Mouse (Mus musculus) C2C12 (cell line): Measurements from ENCODE around the gene Med13l. TPM values are rescaled to one million over a fixed set of nuclear protein-coding genes. Genes with fewer than 3 reads are reported as not detected.

Experiments used
- H3K27me3 ChIP-seq: one replicate; pipeline ENCODE4 v1.6.1; 2011; ENCODE audit not compliant: control insufficient read depth, insufficient read depth, insufficient read length
- H3K36me3 ChIP-seq: one replicate; pipeline ENCODE4 v1.6.1; 2011; ENCODE audit not compliant: control insufficient read depth, insufficient read depth
- H3K4me3 ChIP-seq: one replicate; pipeline ENCODE4 v1.5.1; 2011; ENCODE audit warnings: mild to moderate bottlenecking, control low read depth; ENCODE audit not compliant: poor library complexity, insufficient read depth, severe bottlenecking
- H3K79me2 ChIP-seq: one replicate; pipeline ENCODE4 v1.6.1; 2011; ENCODE audit not compliant: control insufficient read depth, insufficient read depth
- H3K79me3 ChIP-seq: one replicate; pipeline ENCODE4 v1.6.1; 2011; ENCODE audit warnings: low read depth, control low read depth
- H3ac ChIP-seq: one replicate; pipeline ENCODE3; 2011; ENCODE audit warnings: low read depth; ENCODE audit not compliant: control insufficient read depth, insufficient read length
- CEBPB ChIP-seq: IDR thresholded peaks from one replicate; pipeline ENCODE4 v1.6.1; 2011; ENCODE audit warnings: low read depth, mild to moderate bottlenecking, control low read depth, moderate library complexity
- CTCF ChIP-seq: IDR thresholded peaks from one replicate; pipeline ENCODE4 v1.5.1; 2011; ENCODE audit not compliant: control insufficient read depth, insufficient read depth, insufficient read length
- FOSL1 ChIP-seq: IDR thresholded peaks from one replicate; pipeline ENCODE4 v1.8.0; 2011; ENCODE audit warnings: mild to moderate bottlenecking, low read length; ENCODE audit not compliant: poor library complexity, insufficient read depth, severe bottlenecking
- MAX ChIP-seq: IDR thresholded peaks from one replicate; pipeline ENCODE4 v1.6.1; 2011; ENCODE audit warnings: mild to moderate bottlenecking, control low read depth
- MYOD1 ChIP-seq: IDR thresholded peaks from one replicate; pipeline ENCODE4 v1.6.1; 2011; ENCODE audit warnings: low read depth; ENCODE audit not compliant: control insufficient read depth, insufficient read length
- MYOG ChIP-seq: IDR thresholded peaks from one replicate; pipeline ENCODE4 v1.6.1; 2011; ENCODE audit not compliant: control insufficient read depth, insufficient read length; ENCODE audit errors: extremely low read depth
- USF1 ChIP-seq: IDR thresholded peaks from one replicate; pipeline ENCODE4 v1.6.1; 2011; ENCODE audit warnings: low read depth, mild to moderate bottlenecking, control low read depth, moderate library complexity
- polyA plus RNA-seq: library from polyadenylated mRNA; unstranded; fragments of >200 nt; fragmentation: generic; extraction: Trizol; gene quantifications from one replicate; pipeline ENCODE4 v1.2.1, GENCODE M21; 2012; ENCODE audit warnings: missing spikeins

Gene Med13l
- polyA plus RNA-seq, 1 experiment = 6.7 TPM

DNA sequence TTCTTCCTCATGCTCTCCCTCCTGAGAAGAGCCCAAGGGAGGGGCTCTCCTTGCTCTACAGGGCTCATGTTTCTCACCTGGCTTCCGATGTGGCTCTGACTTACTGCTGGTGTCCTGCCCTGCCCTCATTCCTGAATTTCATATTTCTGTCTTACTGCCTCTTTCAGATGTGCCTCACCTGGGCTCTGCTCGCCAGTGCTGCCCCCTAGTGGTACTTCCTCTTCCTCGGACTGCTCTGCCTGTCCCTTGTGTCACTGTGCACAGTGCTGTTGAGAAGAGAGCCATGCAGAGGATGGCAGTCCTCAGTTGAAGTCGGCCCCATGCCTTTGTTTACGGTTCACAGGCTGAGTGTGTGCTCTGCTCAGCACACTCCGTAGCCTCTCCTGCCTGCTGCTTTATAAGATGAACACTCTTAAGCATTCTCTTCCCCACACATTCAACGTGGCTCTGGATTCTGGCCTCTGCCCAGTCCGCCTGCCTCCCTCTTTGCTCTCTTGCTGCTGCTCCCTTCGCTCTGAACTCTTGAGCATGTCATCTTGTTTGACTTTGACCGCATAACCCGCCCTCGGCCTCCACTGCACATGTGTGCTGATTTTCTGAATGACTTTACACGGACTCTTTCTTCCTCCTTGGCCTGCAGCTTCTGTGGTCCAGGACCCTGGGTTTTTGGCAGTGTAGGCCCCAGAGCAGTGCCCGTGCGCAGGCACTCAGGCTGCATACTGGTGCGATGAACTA, 147.9 kb downstream of the Med13l start:
- peaks cover 41% of the 10 kb centered on the region for H3K79me2 ChIP-seq
- no peak overlapping the region for H3ac ChIP-seq
- peaks cover 22% of the 10 kb centered on the region for H3K79me3 ChIP-seq
- TF ChIP-seq CTCF = peak; percentile 58
- no peak for TF ChIP-seq FOSL1
- H3K4me3 ChIP-seq = no peak overlapping the region
- H3K27me3 ChIP-seq = no peaks in the 10 kb centered on the region
- no peaks in the 10 kb centered on the region for H3K36me3 ChIP-seq

DNA sequence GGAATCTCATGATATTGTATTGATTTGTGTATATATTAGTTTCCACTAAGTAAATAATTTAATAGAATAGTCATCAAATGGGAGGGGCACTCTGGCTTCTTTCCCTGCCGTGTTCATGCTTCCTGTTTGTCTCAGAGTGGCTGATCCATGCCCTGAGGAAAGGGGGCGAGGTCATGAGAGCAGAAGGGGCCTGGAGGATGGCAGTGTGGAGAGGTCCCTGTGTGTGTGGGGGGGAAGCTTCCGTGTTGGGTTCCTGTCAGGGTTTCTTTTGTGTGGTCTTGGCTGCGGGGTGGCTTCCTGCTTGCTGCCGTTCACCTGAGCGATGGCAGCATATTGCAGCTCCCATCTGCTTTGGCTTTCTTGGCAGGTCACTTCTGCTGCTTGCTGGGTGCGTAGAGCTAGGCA, 149.4 kb downstream of the Med13l start:
- Histone ChIP-seq H3K79me2 (peaks cover 27% of the 10 kb centered on the region), H3ac (no peak overlapping the region), H3K79me3 (peaks cover 13% of the 10 kb centered on the region), H3K36me3 (no peaks in the 10 kb centered on the region), H3K27me3 (no peaks in the 10 kb centered on the region), H3K4me3 (no peak overlapping the region)
- TF ChIP-seq MYOG (no peak), CTCF (no peak), CEBPB (no peak), MYOD1 (no peak), MAX (no peak), FOSL1 (no peak), USF1 (no peak)

DNA sequence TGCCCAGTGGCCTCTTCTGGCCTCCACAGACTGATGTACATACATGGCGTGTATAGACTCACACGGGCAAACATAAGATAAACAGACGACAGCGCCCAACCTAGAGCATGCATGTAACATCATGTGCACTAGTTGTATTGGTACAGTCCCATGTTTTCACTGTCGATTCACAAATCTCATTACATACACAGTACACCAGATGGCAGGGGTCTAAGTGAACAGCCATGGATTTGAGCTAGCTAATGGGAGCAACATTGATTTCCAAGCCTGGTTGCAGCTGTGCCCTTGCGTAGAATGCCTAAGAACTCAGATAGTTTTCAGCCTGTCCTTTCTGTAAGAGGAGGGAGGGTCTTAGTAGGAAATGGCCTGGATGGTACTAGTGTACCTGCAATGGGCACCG, 155.0 kb downstream of the Med13l start:
- TF ChIP-seq MYOG = no peak
- no peak for TF ChIP-seq MAX
- no peak for TF ChIP-seq CEBPB
- no peak for TF ChIP-seq CTCF
- no peak for TF ChIP-seq FOSL1
- no peak for TF ChIP-seq MYOD1
- TF ChIP-seq USF1 = no peak
- Histone ChIP-seq H3K27me3 (no peaks in the 10 kb centered on the region), H3K4me3 (no peak overlapping the region)

DNA sequence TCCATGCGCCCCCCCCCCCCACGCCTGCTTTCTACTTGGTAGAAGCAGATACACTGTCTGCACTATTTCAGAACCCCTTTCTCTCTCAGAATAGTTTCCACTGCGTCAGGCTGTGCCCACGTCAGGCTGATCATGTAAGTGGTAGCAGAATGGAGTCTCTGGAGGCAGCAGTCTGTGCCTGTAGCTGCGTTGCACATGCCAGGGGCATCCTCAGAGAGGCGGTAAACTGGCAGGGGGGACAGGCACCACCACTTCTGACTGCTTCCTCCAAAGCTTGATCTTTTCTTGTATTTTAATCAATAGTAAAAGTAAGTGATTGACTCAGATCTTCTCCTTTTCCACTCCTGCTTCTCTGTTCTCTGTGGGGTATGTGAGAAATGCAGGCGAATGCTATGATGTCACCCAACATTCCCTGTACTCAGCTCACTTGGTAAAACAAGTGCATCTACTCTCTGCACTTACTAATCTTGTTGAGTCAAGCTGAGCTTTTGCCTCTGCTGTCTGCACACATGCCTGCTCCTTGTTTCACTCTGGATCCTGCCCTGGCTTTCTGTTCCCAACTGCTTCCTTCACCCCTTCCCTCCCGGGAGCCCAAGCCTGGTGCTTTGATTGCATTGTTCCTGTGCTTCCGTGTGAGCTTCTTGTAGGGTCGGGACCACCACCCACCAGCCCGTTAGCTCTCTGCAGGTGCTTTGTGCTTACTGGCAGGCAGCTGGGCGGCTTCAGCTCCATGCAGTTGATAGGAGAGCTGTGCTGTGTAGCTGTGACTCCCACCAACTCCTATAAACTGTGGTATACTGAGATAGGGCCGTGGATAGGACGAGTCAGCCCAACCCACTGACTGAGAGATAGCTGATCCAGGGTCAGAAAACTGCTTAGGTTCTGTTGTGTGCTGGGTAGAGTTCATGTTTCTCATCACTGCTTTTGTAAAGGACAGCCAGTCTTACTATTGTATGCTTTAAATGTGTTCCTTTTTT, 156.1 kb downstream of the Med13l start:
- no peak for TF ChIP-seq FOSL1
- no peak for TF ChIP-seq MYOD1
- TF ChIP-seq MAX = no peak
- no peak for TF ChIP-seq CTCF
- TF ChIP-seq USF1 = no peak
- no peak for TF ChIP-seq MYOG
- Histone ChIP-seq H3K79me3 (peaks cover 5% of the 10 kb centered on the region), H3K27me3 (no peaks in the 10 kb centered on the region), H3K4me3 (no peak overlapping the region), H3K36me3 (no peaks in the 10 kb centered on the region), H3ac (no peak overlapping the region), H3K79me2 (peaks cover 29% of the 10 kb centered on the region)

More for the DNA sequence above, 155.0 kb downstream of the Med13l start:
- Histone ChIP-seq H3ac (no peak overlapping the region), H3K79me3 (peaks cover 6% of the 10 kb centered on the region), H3K36me3 (no peaks in the 10 kb centered on the region), H3K79me2 (peaks cover 32% of the 10 kb centered on the region)

DNA sequence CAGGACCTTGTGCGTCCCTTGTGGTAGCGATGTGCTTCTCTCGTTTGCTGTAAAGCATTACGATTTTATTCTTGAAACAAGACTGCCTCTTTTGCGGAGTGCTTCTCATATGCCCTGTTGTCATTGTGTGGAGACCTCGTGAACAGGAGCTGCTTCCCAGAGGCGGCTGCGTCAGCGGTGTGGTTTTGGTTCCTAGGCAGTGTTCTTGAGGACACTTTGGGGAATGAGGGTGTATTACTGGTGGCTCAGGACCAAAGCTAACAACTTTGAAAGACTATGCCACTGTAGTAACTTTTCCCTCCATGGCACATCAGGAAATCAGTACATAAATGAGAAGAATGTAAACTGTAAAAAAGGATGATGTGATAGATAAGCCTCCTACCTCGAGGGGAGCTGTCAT, 157.0 kb downstream of the Med13l start:
- no peak overlapping the region for H3ac ChIP-seq
- TF ChIP-seq MYOD1 (no peak), MYOG (no peak), USF1 (no peak), CTCF (no peak), MAX (no peak), FOSL1 (no peak), CEBPB (no peak)
- peaks cover 5% of the 10 kb centered on the region for H3K79me3 ChIP-seq
- no peaks in the 10 kb centered on the region for H3K27me3 ChIP-seq
- H3K36me3 ChIP-seq = no peaks in the 10 kb centered on the region
- H3K79me2 ChIP-seq = peaks cover 23% of the 10 kb centered on the region
- no peak overlapping the region for H3K4me3 ChIP-seq
